Mouse (Mus musculus) liver, embryonic 16.5 days (tissue): ENCODE results near the gene Mlec. TPM values are rescaled to one million over a fixed set of nuclear protein-coding genes. Genes with fewer than 3 reads are reported as not detected.
"Not testable (repeated sequence)": the region's sequence is repeated elsewhere in the genome, so short reads cannot be mapped to it uniquely, and the experiment has no call there.

Source experiments
- ATAC-seq: fragments of 200-750 bp; cut with Nextera tagmentation; 2 replicates; pipeline ENCODE4 v1.8.0; 2017; ENCODE audit warnings: low read depth, mild to moderate bottlenecking, moderate number of reproducible peaks, moderate library complexity
- H3K27ac ChIP-seq: fragments of 300-500 bp; sonication (generic); 2 replicates; pipeline ENCODE4 v1.5.1; 2014; ENCODE audit warnings: mild to moderate bottlenecking, low read length
- H3K27me3 ChIP-seq: fragments of 300-500 bp; sonication (generic); 2 replicates; pipeline ENCODE4 v1.6.1; 2014; ENCODE audit warnings: low read depth, low read length, mixed read lengths; ENCODE audit not compliant: control insufficient read depth, insufficient read depth
- H3K36me3 ChIP-seq: fragments of 300-500 bp; sonication (generic); 2 replicates; pipeline ENCODE4 v1.6.1; 2014; ENCODE audit warnings: mild to moderate bottlenecking; ENCODE audit not compliant: control insufficient read depth, insufficient read depth
- H3K4me1 ChIP-seq: fragments of 300-500 bp; sonication (generic); 2 replicates; pipeline ENCODE4 v1.6.1; 2014; ENCODE audit warnings: low read depth, low read length, mixed read lengths; ENCODE audit not compliant: control insufficient read depth
- H3K4me2 ChIP-seq: fragments of 300-500 bp; sonication (generic); 2 replicates; pipeline ENCODE4 v1.6.1; 2014; ENCODE audit warnings: low read depth, low read length, mixed read lengths
- H3K4me3 ChIP-seq: fragments of 300-500 bp; sonication (generic); 2 replicates; pipeline ENCODE4 v1.5.1; 2014; ENCODE audit warnings: low read depth, mild to moderate bottlenecking, low read length
- H3K9ac ChIP-seq: fragments of 300-500 bp; sonication (generic); 2 replicates; pipeline ENCODE4 v1.6.1; 2014; ENCODE audit warnings: low read depth, low read length
- H3K9me3 ChIP-seq: fragments of 300-500 bp; sonication (generic); replicated peaks from 2 replicates; pipeline ENCODE4 v1.6.1; 2016; ENCODE audit warnings: low read length; ENCODE audit not compliant: control insufficient read depth
- WGBS: fragments of 180-500 bp; shearing (Covaris S2); extraction: QIAGEN DNeasy Blood & Tissue Kit; methylation state at CpG from one replicate; pipeline ENCODE4 v1.1.7; 2014; ENCODE audit not compliant: insufficient replicate concordance; 5-methylcytosine and 5-hydroxymethylcytosine counted together
- polyA plus RNA-seq: library from polyadenylated mRNA; unstranded; fragments of >200 nt; fragmentation: Nextera tagmentation; extraction: Ambion mirVana; gene quantifications from 2 replicates; pipeline ENCODE4 v1.2.1, GENCODE M21; 2015

Gene Mlec
- polyA plus RNA-seq, 1 experiment from 2014 or later = 19.4 TPM

GRCm38 (mm10) chr5:115103253-115103652 is 54.7 kb downstream of the Mlec start:
- not testable (repeated sequence) for H3K9me3 ChIP-seq, H3K9ac ChIP-seq, H3K27me3 ChIP-seq, H3K4me2 ChIP-seq, ATAC-seq, H3K36me3 ChIP-seq, H3K4me3 ChIP-seq, H3K27ac ChIP-seq, H3K4me1 ChIP-seq
- WGBS = 87% methylated on average over 23 of the region's 23 CpGs

- no peaks in the 10 kb centered on the region for H3K27me3 ChIP-seq
- no peaks in the 10 kb centered on the region for H3K9me3 ChIP-seq
- peaks cover 20% of the 10 kb centered on the region for H3K36me3 ChIP-seq
- no peak overlapping the region for H3K9ac ChIP-seq
- no peaks in the 10 kb centered on the region for H3K4me1 ChIP-seq
- H3K27ac ChIP-seq = no peak overlapping the region
- H3K4me3 ChIP-seq = no peak overlapping the region
- no peak for ATAC-seq
- H3K4me2 ChIP-seq = no peak overlapping the region
- 80% methylated on average over 2 of the region's 2 CpGs for WGBS
Observed at GRCm38 (mm10) chr5:115102231-115102630, 55.7 kb downstream of the Mlec start.

- peak; percentile 39 for ATAC-seq
- Histone ChIP-seq H3K36me3 (peaks cover 35% of the 10 kb centered on the region), H3K4me3 (no peak overlapping the region), H3K27ac (no peak overlapping the region), H3K9me3 (no peaks in the 10 kb centered on the region), H3K4me2 (no peak overlapping the region), H3K4me1 (no peaks in the 10 kb centered on the region), H3K27me3 (no peaks in the 10 kb centered on the region), H3K9ac (no peak overlapping the region)
- 67% methylated on average over 6 of the region's 6 CpGs for WGBS
Observed at GRCm38 (mm10) chr5:115100473-115100872, 57.5 kb downstream of the Mlec start.

- no peak for ATAC-seq
- Histone ChIP-seq H3K4me1 (no peaks in the 10 kb centered on the region), H3K36me3 (peaks cover 40% of the 10 kb centered on the region), H3K27ac (no peak overlapping the region), H3K27me3 (no peaks in the 10 kb centered on the region), H3K4me2 (no peak overlapping the region), H3K4me3 (no peak overlapping the region), H3K9me3 (no peaks in the 10 kb centered on the region), H3K9ac (no peak overlapping the region)
- WGBS = 76% methylated on average over 9 of the region's 9 CpGs
Observed at GRCm38 (mm10) chr5:115099991-115100390, 58.0 kb downstream of the Mlec start.

GRCm38 (mm10) chr5:115099530-115099929 is 58.4 kb downstream of the Mlec start:
- H3K36me3 ChIP-seq = peaks cover 42% of the 10 kb centered on the region
- 73% methylated on average over 5 of the region's 5 CpGs for WGBS

GRCm38 (mm10) chr5:115098195-115098594 is 59.8 kb downstream of the Mlec start, which contains the start of gene Gm10401:
Gene Gm10401, minus strand, starts transcription at chr5:115098295.
- Histone ChIP-seq H3K27ac (no peak within 1 kb of the TSS), H3K4me2 (no peak within 1 kb of the TSS), H3K9me3 (no peaks in the 10 kb centered on the region), H3K27me3 (no peaks in the 10 kb centered on the region), H3K36me3 (peaks cover 42% of the 10 kb centered on the region), H3K4me3 (no peak within 1 kb of the TSS), H3K4me1 (no peaks in the 10 kb centered on the region), H3K9ac (no peak within 1 kb of the TSS)
- WGBS = 97% methylated on average over 8 of the region's 8 CpGs
- ATAC-seq = no peak

More at GRCm38 (mm10) chr5:115099530-115099929, 58.4 kb downstream of the Mlec start:
- Histone ChIP-seq H3K27me3 (no peaks in the 10 kb centered on the region), H3K4me3 (no peak overlapping the region), H3K27ac (no peak overlapping the region), H3K4me1 (no peaks in the 10 kb centered on the region), H3K9me3 (no peaks in the 10 kb centered on the region), H3K4me2 (no peak overlapping the region), H3K9ac (no peak overlapping the region)
- ATAC-seq = peak; percentile 37; the same call in 1 of the 2 replicates

Other genes with a start within 250 kb of the Mlec start
- 0.26 and 0.61 TPM in 2 replicates for gene Oasl1, start 234.9 kb downstream of the Mlec start, polyA plus RNA-seq
- 9.8 and 10.2 TPM in 2 replicates for gene 2210016L21Rik, start 216.0 kb downstream of the Mlec start, polyA plus RNA-seq
- 4.1 and 4.7 TPM in 2 replicates for gene Hnf1a, start 187.1 kb downstream of the Mlec start, polyA plus RNA-seq
- gene Sppl3, start 147.0 kb downstream of the Mlec start, polyA plus RNA-seq = 3.2 and 3.3 TPM in 2 replicates
- gene Gm10401, start 59.9 kb downstream of the Mlec start, polyA plus RNA-seq = 8.1 and 8.5 TPM in 2 replicates
- gene Acads, start 38.8 kb downstream of the Mlec start, polyA plus RNA-seq = 48.8 and 54.2 TPM in 2 replicates
- gene Unc119b, start 23.2 kb downstream of the Mlec start, polyA plus RNA-seq = 7.7 and 8.1 TPM in 2 replicates
- gene Cabp1, start 36.2 kb upstream of the Mlec start, polyA plus RNA-seq = 0.13 and 0.19 TPM in 2 replicates
- 68.1 and 74.8 TPM in 2 replicates for gene Pop5, start 77.7 kb upstream of the Mlec start, polyA plus RNA-seq
- 111 and 137 TPM in 2 replicates for gene Rnf10, start 114.7 kb upstream of the Mlec start, polyA plus RNA-seq
- 25.2 and 26.7 TPM in 2 replicates for gene Coq5, start 121.5 kb upstream of the Mlec start, polyA plus RNA-seq
- 470 and 491 TPM in 2 replicates for gene Dynll1, start 142.8 kb upstream of the Mlec start, polyA plus RNA-seq
- 59.2 and 64.0 TPM in 2 replicates for gene Srsf9, start 169.0 kb upstream of the Mlec start, polyA plus RNA-seq
- 10.1 and 13.4 TPM in 2 replicates for gene Gatc, start 183.0 kb upstream of the Mlec start, polyA plus RNA-seq
- 24.5 and 26.2 TPM in 2 replicates for gene Triap1, start 183.0 kb upstream of the Mlec start, polyA plus RNA-seq
- gene Cox6a1, start 190.8 kb upstream of the Mlec start, polyA plus RNA-seq = 674 and 679 TPM in 2 replicates